Mouse (Mus musculus) ES-CJ7 (cell line): Measurements from ENCODE around the gene Zfp385b.
"Not testable (repeated sequence)": the region's sequence is repeated elsewhere in the genome, so short reads cannot be mapped to it uniquely, and the experiment has no call there.

Experiments
- DNase-seq: peaks from one replicate; pipeline ENCODE4 v3.0.0; 2011; ENCODE audit warnings: low read depth, low spot score

Gene Zfp385b

GRCm38 (mm10) chr2:77461413-77461812, 358.0 kb downstream of the Zfp385b start:
- no peak for DNase-seq

DNA sequence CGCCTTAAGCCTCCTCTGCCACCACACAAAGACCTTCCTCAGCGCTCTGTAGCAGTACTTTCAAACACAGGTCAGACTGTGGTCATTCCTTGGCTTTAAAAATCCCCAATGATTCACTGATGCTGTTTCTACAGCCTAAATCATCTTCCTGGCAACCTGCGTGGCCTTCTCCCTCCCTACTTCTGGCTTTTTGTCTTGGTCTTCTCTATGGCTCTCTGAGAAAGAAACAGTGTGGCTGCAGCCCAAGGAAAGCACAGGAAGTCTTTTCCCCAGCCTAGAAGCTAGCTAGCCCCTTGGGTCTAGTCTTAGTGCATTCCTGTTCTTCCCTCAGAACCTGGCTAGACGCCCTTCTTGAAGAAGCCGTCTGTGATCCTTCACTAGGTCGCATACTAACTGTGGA, 359.4 kb downstream of the Zfp385b start:
- DNase-seq, result no peak

GRCm38 (mm10) chr2:77458431-77458830, 361.0 kb downstream of the Zfp385b start:
- DNase-seq, result peak; percentile 60

- no peak for DNase-seq
Observed at GRCm38 (mm10) chr2:77457120-77457519, 362.3 kb downstream of the Zfp385b start.

- peak; percentile 77 for DNase-seq
Observed at GRCm38 (mm10) chr2:77456602-77457001, 362.8 kb downstream of the Zfp385b start.

DNA sequence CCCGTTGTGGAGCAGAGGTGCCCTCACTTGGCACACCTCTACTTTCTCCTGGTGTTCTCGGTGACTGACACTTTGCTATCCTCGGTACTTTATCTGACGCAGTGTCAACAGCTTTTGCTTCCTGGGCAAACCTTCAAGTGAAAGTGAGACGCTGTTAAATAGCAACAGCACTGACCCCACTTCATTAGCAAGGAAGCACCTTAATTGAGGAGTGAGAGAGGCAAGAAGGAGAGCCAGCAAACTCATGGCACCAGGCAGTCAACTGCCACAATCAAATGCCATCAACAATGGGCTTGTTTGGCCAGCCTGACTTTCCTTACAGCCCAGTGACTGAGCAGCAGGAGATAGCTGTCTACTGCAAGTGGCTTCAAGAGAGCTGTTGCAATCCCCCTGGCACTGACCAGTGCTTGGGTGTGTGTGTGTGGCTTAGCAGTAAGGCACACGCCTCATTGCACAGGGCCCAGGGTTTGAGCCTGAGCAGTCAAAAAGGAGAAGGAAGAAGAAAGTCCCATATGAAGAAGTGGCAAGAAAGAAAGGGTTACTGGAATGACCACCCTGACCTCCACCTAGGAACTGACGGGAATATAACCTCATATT, 365.0 kb downstream of the Zfp385b start:
- DNase-seq, result no peak

DNA sequence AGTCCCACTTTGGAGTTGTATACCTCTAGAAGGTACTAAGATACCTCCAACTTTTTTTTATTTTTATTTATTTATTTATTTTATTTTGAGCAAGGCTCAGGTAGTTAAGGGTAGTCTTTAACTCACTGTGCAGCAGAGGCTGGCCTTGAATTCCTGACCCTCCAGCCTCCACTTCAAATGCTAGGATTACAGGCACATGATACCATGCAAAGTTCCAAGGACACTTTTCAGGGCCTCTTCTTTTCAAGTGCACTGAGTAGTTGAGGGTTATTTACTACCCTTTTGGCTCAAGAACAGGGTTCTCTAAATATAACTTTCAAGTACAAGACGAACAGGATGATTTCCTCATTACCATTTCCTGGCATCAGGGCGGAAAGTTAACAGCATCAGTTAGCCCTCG, 365.7 kb downstream of the Zfp385b start:
- DNase-seq, result no peak

DNA sequence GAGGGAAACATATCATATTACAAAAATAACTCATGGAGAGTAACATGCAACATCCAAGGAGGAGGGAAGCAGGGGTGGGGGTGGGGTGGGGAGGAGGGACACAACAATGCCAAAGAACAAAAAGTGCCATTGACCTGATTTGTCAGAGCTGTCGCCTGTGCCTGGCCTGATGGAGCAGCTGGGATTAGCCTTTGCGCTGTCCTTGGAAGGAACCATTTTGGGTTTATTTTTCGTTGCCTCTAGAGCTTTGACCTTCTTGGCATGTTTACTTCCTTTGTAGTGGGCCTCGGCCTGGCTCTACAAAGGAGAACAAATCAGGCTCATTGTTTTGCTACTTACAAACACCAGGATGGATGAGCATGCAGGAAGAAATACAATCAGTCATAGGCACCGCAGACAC, 369.4 kb downstream of the Zfp385b start:
- DNase-seq, result not testable (repeated sequence)

DNA sequence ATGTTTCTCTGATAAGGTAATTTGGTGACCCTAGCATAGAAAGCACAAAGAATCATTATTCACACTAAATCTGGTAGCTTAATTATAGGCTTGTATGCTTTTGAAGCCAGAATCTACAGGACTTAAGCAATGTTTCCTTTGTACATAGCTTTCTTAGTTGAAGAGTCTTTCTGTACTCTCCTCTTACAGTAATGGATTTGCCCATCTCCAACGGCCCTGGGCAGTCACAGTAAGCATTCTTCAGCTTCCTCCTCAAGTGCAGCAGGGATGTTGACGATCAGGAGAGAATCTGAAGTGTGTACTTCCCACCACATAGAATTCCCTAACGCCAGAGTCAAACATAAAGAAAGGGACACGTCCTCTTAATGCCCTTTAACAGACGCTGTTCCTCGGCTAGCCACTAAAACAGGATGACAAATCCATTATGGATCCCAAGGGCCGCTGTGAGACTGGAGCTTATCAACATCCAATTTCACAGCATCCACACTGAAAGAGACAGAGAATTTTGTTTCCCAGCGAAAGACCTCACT, 370.4 kb downstream of the Zfp385b start:
- DNase-seq, result no peak

DNA sequence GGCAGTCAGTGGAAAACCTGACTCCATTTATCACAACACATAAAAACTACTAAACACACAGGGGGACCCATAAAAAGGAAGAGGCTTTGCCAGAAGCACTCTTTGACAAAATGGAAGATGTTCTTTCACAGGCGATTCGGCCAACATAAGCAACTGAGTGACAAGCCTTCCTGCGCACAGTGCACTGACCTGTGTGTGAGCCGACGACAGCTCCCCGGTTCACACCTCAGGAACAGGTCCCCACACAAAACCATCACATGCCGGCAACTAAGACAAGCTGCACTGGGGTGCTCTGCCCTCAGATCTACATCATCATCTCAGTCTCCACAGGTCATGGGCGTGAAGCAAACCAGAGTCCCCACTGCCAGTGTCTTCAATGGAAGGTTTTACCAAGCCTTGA, 375.2 kb downstream of the Zfp385b start:
- DNase-seq, result no peak

- DNase-seq, result no peak
Observed at GRCm38 (mm10) chr2:77440591-77440990, 378.8 kb downstream of the Zfp385b start.

DNA sequence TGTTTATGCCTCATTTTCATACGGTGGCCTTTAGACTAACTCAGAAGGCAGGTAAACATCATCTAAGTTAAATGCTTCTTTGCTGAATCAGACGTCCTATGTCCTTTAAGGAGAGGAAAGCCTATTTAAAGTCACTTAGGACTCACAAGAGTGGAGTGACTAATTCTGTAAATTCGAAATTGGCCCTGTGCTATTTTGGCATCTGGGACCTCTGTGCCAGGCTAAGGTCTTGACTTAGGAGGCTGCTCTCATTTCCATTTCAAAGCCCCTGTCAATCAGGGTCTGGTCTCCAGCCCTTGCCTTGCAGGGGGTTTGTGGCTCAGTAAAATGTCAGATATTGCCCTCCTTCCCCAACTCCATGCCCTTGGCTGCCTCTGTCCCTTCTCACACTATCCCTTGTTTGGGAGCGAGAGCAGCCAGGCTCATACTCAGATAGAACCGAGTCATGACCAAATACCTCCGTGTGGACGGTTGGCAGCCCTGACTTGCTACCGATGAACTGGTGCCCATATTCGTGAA, 383.1 kb downstream of the Zfp385b start:
- DNase-seq, result no peak

DNA sequence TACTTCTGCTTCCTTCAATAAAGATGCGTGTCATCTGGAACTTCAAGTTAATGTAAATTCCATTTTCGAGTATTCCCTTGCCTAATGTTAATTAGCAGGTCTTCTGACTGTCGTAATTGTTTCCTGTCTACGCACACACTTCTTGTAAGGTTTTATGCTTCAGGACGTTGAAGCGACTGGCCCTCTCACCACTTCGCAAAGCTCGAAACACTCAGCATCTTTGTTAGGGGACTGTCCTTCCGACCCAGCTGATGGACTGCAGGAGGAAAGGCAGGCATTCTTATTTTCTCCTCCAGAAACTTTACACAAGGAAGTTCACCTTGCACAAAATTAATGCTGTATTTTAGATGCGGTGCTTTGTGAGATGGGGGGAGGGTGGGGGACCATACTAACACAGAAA, 400.0 kb downstream of the Zfp385b start:
- DNase-seq, result no peak

DNA sequence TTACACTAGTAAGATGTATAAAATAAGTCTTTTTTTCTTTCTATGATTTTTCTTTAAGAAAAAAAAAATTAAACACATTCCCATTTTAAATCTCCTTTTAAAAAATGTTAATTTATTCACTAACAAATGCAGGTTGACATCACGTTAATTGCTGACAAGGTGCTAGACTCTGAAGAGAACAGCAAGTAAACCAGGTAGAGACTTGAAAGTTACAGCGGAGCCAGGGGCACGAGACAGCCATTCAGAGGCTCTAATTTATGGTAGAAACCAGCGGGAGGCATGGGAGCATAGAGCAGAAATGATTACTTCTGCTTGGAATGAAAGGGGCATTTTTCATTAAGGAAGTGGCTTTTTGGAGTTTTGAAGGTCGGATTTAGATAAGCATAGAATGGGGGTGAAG, 401.4 kb downstream of the Zfp385b start:
- no peak for DNase-seq

DNA sequence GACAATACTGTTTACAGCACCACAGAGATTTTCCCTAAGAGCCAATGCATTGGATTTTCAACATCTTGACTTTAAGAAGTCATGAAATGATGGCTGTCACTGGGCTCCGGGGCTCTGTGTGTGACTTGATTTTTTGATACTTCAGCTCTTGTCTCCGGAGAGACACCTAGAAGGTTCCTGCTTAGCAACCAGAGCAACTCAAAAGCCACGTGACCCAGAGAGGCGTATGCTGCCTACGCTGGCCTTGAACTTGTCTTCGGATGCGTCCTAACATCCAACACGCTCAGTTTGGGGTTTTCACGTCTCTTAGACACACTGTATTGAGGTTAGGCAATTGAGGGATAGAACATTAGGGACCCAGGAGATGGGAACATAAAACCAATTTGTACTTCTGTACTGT, 407.3 kb downstream of the Zfp385b start:
- peak; percentile 52 for DNase-seq

- DNase-seq, result peak; percentile 77
Observed at GRCm38 (mm10) chr2:77411612-77412011, 407.8 kb downstream of the Zfp385b start.

DNA sequence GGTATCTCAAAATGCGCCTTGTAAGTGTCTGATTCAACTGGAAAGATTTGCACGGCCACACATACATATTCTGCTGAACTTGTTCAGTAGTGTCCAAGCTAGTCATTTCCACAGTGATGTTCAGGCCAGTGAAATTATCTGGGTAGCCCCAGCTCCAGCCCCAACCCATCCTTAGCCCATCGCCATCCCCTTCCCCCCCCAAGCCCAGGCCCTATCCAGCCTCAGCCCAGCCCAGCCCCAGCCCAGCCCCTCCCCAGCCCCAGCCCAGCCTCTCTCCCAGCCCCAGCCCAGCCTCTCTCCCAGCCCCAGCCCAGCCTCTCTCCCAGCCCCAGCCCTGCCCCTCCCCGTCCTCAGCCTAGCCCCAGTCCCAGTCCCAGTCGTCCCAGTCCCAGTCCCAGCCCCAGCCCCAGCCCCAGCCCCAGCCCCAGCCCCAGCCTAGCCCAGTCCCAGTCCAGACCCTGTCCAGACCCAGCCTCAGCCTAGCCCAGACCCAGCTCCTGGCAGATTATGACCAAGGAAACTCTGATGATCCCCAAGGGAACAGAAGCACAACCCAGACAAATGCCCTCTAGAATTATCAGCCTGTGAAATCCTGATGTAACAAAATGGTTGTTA, 409.8 kb downstream of the Zfp385b start:
- DNase-seq, result no peak

DNA sequence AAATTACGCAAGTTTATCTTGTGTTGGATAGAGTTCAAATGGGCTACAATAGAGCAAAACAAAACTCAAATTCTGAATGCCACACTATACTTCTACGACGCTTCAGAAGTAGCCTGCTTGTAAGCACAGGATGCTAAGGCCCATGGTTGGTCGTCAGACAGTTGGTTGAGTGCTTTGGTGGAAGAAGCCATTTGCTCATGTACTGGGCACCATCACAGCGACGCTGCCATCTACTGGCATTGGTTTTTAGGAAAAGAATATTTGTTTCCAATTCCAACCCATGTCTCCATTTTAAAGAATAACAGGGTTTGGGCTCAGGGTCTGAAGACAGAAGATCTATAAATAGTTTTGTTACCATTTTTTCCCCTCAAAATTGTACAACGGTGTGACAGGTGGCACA, 410.5 kb downstream of the Zfp385b start:
- DNase-seq, result peak; percentile 41

GRCm38 (mm10) chr2:77402329-77402728, 417.1 kb downstream of the Zfp385b start:
- no peak for DNase-seq

GRCm38 (mm10) chr2:77401438-77402235, 417.8 kb downstream of the Zfp385b start:
- DNase-seq, result peak; percentile 49

GRCm38 (mm10) chr2:77393881-77394280, 425.6 kb downstream of the Zfp385b start:
- DNase-seq, result no peak

DNA sequence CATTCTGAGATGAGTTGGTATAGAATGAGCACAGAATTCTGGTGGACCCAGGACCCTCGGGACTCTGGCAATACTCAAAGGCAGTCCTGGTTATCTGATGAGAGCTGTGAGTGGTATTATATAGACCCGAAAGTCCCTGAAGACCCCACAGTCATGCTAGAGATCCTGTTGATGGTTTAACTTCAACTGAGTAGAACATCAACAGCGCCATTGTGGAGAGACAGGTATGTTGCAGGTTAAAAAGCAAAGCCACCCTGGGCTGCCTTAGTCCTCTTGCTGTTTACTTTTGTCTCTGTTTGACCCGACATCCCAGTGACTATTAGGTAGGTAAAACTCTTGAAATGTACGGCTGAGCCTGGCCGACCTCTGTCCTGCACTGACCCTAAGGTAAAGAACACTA, 431.3 kb downstream of the Zfp385b start:
- no peak for DNase-seq
